Mouse (Mus musculus) kidney, postnatal 36 days (tissue): ENCODE measurements around the gene Med20.
"Not testable (repeated sequence)": the region's sequence is repeated elsewhere in the genome, so short reads cannot be mapped to it uniquely, and the experiment has no call there.

Experiments
- DNase-seq, 2 experiments: peaks; one replicate each; pipeline ENCODE4 v3.0.0; 2021 to 2022; ENCODE audit warnings: mixed read lengths in 2 of 2

The Med20 gene

GRCm38 (mm10) chr17:47597261-47597660 is 14.1 kb upstream of the Med20 start:
- DNase-seq: no peak

DNA sequence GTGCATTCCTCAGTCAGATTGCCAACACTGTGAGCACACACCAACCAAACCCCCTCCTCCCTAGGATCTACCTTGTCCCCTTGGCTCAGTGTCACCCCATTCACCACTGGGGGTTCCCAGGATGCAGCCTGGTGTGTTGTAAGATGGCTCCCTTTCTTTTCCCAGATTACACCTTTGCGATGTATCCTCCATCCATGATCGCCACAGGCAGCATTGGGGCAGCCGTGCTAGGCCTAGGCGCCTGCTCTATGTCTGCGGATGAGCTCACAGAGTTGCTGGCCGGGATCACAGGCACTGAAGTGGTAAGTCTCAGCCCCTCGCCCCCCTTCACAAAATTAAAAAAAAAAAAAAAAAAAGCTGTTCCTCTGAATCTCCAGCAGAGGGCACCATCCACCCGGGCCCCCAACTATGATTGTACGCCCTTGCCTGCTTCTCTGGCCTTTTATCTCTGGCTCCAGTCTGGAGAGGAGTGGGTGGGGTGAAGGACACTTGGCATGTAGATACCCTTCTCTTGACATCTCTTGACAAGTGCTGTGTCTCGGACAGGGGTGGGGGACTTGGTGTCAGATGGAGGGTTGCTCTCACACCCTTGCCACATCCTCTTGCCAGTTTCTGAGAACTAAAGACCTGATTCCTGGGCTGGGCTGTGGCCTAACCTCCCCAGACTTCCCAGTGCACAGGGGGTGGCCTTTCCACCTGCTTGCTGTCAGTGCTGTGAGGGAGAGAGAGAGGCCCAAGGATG is 13.4 kb upstream of the Med20 start:
- DNase-seq: peak in 1 of 2 experiments; percentile 40

DNA sequence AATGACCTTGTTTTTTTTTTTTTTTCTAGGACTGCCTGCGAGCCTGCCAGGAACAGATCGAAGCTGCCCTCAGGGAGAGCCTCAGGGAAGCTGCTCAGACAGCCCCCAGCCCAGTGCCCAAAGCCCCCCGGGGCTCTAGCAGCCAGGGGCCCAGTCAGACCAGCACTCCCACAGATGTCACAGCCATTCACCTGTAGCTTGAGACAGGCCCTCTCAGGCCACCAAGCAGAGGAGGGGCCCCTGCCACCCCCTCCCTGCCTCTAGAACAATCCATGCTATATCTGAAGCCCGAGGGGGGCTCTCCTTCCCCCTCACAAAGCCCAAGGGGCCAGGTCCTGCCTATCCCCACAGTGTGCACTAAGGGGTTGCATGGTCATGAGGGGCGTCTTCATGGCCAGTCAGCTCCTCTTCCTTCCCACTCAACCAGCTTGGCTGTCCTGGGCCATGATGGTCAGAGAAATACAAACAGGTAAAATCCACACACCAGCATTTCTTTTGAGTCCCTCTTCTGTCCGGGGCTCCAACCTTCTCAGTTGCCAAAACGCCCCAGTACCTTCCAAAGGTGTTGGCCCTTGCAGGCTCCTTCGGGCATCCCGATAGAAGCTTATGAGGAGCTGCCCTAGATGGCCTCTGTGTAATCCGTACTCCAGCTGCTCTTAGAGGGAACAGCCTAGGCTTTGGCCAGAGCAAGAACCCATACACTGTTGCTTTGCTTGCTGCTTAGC is 12.6 kb upstream of the Med20 start:
- DNase-seq: not testable (repeated sequence)

DNA sequence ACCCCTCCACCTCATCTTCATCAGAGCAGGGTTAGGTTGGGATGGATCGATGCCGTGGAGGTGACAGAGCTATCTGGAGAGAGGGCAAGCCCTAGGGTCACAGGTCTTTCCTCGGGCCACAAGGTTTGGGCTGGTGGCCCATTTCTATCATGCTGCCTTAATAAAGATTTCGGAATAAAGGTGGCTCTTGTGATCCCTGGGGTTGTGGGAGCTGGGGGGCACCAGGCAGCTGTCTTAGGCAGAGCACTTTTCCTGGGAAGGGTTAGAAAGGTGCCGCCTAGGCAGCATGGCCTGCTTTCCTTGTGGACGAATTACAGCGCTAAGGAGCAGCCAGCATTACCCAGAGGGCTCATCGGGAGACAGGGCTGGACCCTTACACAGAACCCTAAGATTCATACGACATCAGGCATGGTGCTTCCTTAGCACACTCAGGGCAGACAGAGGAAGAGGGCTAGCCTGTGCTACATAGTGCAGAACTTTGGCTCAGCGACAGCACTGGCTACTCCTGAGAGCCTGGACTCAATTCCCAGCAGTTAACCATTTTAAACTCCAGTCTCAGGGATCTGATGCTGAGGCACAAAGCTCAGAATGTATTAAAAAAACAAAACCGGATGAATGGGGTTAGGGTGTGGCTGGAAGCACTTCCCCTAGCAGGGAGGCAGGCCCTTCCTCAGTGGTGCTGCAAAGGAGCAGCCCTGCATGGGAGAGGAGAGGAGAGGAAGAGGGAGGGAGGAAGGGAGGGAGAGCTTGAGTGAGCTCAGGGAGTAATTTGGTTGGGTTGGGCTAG is 11.7 kb upstream of the Med20 start:
- DNase-seq: peak; percentile 36 to 42

GRCm38 (mm10) chr17:47600601-47601388 is 10.6 kb upstream of the Med20 start:
- no peak for DNase-seq

DNA sequence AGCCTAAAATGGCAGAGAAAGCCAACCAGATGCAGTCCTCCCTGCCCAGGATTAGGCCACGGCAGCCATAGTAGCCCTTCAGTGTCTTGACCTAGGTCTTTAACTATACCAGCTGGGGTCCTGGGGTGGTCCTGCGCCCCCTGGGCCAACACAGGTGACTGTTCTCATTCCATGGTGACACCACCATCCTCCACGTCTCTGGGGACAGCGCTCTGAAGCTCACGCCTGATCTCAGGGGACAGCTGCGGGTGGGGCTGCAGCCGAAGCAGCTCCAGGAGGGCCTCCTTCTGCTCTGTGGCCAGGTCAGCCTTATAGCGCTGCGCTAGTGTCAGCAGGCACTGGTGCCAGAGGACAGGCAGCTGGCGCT is 10.0 kb upstream of the Med20 start:
- no peak for DNase-seq

- no peak for DNase-seq
These were observed 9.1 kb upstream of the Med20 start for GRCm38 (mm10) chr17:47602289-47602688.

DNA sequence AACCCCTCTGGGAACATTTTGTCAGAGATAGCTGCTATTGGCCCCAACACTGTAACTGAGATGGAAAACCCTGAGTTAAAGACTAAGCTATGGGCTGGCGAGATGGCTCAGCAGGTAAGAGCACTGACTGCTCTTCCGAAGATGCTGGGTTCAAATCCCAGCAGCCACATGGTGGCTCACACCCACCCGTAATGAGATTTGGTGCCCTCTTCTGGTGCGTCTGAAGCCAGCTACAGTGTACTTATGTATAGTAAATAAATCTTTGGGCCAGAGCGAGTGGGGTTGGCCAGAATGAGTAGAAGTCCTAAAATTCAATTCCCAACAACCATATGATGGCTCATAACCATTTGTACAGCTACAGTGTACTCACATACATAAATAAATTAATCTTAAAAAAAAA is 5.2 kb upstream of the Med20 start:
- DNase-seq: peak in 1 of 2 experiments; percentile 67

DNA sequence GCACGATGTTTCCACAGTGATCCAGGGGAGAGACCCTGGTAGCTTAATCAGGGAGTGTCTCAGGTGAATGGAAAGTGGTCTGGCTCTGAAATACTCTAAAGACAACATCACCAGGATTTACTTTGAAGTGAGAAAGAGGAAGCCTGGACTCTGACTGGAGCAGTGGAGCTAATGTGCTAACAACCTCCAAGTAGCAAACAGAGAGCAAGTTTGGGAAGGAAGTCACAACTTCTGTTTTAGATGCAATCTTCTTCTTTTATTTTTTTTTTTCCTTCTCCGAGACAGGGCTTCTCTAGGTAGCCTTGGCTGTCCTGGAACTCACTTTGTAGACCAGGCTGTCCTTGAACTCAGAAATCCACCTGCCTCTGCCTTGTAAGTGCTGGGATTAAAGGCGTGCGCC is 2.2 kb upstream of the Med20 start:
- no peak for DNase-seq

GRCm38 (mm10) chr17:47611661-47611982 is 240 bp downstream of the Med20 start:
- DNase-seq: no peak

DNA sequence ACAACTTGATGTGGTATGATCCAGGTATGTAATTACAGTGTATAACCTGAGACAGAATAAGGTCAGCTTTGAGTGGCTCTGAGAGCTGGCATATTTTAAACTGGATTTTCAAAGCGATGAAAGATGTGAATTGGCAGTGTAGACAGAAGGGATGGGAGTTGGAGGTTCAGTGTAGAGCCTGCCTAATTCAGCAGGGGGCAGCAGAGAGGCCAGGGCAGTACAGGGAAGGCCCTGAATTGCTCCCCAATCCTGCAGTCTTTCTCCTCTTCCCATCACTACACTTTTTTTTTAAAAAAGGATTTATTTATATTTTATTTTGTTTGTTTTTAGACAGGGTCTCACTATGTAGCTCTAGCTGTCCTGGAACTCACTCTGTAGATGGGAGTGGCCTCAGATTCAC is 2.6 kb downstream of the Med20 start:
- peak; percentile 33 to 79 for DNase-seq

DNA sequence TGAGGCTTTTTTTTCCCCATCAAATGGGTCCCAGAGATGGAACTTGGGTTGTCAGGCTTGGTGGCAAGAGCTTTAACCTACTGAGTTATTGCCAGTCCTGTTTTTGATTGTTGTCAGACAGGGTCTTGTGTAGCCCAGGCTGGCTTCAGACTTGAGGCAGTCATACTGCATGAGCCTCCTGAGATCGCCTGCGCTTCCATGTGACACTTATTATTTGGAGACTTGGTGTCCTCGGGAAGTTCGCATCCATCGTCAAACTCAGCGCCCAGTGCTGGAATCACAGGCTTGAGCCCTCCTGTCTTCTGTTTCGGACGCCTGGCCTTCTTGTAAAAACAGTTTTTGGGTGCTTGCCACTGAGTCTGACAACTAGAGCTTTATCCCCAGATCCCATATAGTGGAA is 4.7 kb downstream of the Med20 start:
- DNase-seq: no peak

- no peak for DNase-seq
These were observed 5.3 kb downstream of the Med20 start for GRCm38 (mm10) chr17:47616652-47617051.

GRCm38 (mm10) chr17:47617605-47618307 is 6.4 kb downstream of the Med20 start:
- DNase-seq: no peak

- no peak for DNase-seq
These were observed 7.4 kb downstream of the Med20 start for GRCm38 (mm10) chr17:47618556-47619311.

DNA sequence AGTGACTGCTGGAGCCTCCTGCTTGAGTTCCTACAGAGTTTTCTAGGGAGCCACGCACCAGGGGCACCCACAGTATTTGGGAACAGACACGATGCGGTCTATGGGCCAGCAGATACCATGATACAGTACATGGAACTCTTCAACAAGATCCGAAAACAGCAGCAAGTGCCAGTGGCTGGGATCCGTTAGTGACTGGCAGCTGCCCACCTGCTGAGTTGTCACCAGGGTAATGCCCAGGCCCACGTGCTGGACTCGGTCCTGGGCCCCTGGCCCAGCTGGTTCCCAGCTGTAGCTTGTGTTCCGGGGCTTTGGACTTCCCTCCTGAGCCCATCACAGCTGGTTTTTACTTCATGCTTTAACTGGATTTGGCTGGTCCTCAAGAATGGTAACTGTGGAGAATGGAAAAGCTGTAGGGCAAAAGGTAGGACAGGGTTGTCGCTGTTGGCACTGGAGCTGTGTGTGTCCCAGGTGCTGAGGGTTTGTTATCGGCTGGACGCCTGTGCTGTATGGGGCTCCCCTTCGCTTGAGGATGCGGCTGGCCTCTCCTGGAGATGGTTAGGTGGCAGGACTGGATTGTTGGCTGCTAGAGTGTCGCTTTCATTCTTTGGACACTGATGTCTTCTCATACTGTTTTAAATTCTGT is 11.7 kb downstream of the Med20 start:
- DNase-seq: no peak

DNA sequence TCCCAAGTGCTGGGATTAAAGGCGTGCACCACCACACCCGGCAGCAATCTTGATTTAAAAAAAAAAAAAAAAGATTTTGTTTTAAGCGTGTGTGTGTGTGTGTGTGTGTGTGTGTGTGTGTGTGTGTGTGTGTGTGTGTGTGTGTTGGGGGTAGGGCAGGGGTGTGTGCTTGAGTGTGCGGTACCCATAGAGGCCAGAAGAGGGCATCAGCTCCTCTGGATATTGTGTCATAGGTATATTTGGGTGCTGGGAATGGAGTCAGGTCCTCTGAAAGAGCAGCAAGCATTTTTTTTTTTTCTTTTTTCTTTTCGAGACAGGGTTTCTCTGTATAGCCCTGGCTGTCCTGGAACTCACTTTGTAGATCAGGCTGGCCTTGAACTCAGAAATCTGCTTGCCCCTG is 13.2 kb downstream of the Med20 start:
- DNase-seq: not testable (repeated sequence)

DNA sequence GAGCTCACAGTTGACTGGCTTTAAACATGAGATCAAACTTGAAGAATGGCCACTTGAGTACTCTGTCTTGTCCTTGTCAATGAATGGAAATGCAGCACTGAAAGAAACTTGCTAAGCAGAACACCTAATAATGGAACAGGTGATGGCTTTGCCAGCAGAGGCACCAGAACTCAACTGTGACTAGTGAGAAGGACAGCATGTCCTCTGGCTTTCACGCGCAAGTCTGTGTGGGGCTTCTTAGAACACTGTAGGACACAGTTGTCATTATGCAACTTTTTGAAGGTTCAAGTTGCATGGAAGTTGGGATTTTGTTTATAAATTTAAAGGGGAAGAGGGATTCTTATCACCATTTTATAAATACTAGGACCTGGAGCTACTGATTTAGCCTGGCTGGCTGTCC is 13.7 kb downstream of the Med20 start:
- no peak for DNase-seq

DNA sequence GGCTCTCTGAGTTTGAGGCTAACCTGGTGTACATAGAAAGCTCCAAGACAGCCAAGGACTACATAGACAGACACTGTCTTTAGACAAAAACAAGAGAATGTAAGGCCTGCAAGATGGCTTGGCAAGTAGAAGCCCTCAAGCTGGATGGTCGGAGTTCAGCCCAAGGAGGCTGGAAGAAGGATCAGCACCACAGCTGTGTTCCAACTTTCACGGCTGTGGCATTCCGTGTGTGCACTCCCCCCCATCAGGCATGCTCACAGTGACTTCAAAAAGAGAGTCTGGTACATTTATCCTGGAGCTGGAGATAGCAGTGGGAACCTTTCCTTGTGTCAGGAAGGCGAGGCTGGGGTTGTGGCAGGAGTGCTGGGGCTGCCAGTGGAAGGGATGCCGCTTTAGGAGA is 14.6 kb downstream of the Med20 start:
- DNase-seq: no peak

DNA sequence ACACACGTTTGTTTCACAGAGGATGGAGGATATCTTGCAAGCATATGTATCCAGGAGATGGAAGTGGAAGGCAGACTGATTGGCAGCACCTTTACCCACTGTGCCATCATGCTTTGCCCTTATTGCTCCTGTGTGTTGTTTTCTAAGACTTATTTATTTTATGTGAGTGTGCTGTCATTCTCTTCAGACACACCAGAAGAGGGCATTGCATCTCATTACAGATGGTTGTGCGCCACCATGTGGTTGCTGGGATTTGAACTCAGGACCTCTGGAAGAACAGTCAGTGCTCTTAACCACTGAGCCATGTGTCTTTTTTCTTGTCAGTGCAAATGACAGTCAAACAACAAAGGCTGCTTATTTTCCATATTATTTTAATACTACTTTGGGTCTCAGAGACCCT is 16.4 kb downstream of the Med20 start:
- DNase-seq: no peak
